Mouse (Mus musculus) cerebellum, adult 2 months (tissue): ENCODE results near the gene Adat2. TPM values are rescaled to one million over a fixed set of nuclear protein-coding genes. Genes with fewer than 3 reads are reported as not detected.
A peak's percentile ranks its signal among the peaks of the same experiment; 100 is the strongest.

Experiments used
- DNase-seq, 2 experiments: peaks; one replicate each; pipeline ENCODE4 v3.0.0; 2021
- H3K27ac ChIP-seq: fragments of 200-500 bp; 2 replicates; pipeline ENCODE4 v1.5.1; 2012; ENCODE audit warnings: low read length, control low read depth, inconsistent platforms; ENCODE audit not compliant: insufficient read depth
- H3K27me3 ChIP-seq: fragments of 200-500 bp; 2 replicates; pipeline ENCODE4 v1.6.1; 2012; ENCODE audit warnings: inconsistent platforms, mild to moderate bottlenecking, low read length, moderate library complexity; ENCODE audit not compliant: control insufficient read depth, insufficient read depth
- H3K4me1 ChIP-seq: fragments of 200-500 bp; 2 replicates; pipeline ENCODE4 v1.6.1; 2011; ENCODE audit warnings: low read length; ENCODE audit not compliant: control insufficient read depth, insufficient read depth
- H3K4me3 ChIP-seq: fragments of 200-500 bp; replicated peaks from 2 replicates; pipeline ENCODE3; 2011; ENCODE audit warnings: mild to moderate bottlenecking, low read depth, low read length, control low read depth; ENCODE audit not compliant: insufficient read depth
- CTCF ChIP-seq: fragments of 200-500 bp; IDR thresholded peaks from 2 replicates; pipeline ENCODE4 v1.5.1; 2011; ENCODE audit warnings: low read depth, mild to moderate bottlenecking, control low read depth, low read length, moderate library complexity, borderline replicate concordance; ENCODE audit not compliant: insufficient read depth
- POLR2A ChIP-seq: fragments of 200-500 bp; IDR thresholded peaks from 2 replicates; pipeline ENCODE4 v1.6.1; 2011; ENCODE audit warnings: low read length, control low read depth, borderline replicate concordance; ENCODE audit not compliant: insufficient read depth
- WGBS: fragments of 180-500 bp; shearing (Covaris S2); methylation state at CpG from one replicate; pipeline ENCODE4 v1.1.7; 2018; 5-methylcytosine and 5-hydroxymethylcytosine counted together
- polyA plus RNA-seq: library from polyadenylated mRNA; depleted of rRNA; stranded (reverse); fragments of >200 nt; gene quantifications from 2 replicates; pipeline ENCODE4 v1.2.3, GENCODE M21; 2012

Gene Adat2
- polyA plus RNA-seq, 1 experiment, result 7.2 TPM

GRCm38 (mm10) chr10:13554316-13554715, 1.6 kb downstream of the Adat2 start:
- no peak for DNase-seq
- Histone ChIP-seq H3K4me1 (no peaks in the 10 kb centered on the region; the same call in 1 of the 2 replicates), H3K27me3 (no peaks in the 10 kb centered on the region), H3K4me3 (no peak overlapping the region), H3K27ac (no peak overlapping the region)
- no peak for TF ChIP-seq CTCF
- no peak for TF ChIP-seq POLR2A
- WGBS, result 89% methylated on average over 1 of the region's 1 CpGs

- DNase-seq, result no peak
- H3K27me3 ChIP-seq, result no peaks in the 10 kb centered on the region
- 89% methylated on average over 13 of the region's 13 CpGs for WGBS
- H3K4me3 ChIP-seq, result no peak overlapping the region
- no peak overlapping the region for H3K27ac ChIP-seq
- no peak for TF ChIP-seq CTCF
- TF ChIP-seq POLR2A, result no peak
- no peaks in the 10 kb centered on the region for H3K4me1 ChIP-seq
Measured at GRCm38 (mm10) chr10:13560014-13560674, 7.5 kb downstream of the Adat2 start.

GRCm38 (mm10) chr10:13564364-13565079, 11.8 kb downstream of the Adat2 start:
- Histone ChIP-seq H3K4me3 (peak overlapping the region; percentile 45), H3K27me3 (no peaks in the 10 kb centered on the region), H3K27ac (no peak overlapping the region), H3K4me1 (no peaks in the 10 kb centered on the region)
- DNase-seq, result peak; percentile 63 to 80
- peak; percentile 96 for TF ChIP-seq CTCF
- TF ChIP-seq POLR2A, result no peak
- WGBS, result 25% methylated on average over 24 of the region's 24 CpGs

- DNase-seq, result no peak
- 55% methylated on average over 8 of the region's 8 CpGs for WGBS
- no peaks in the 10 kb centered on the region for H3K27me3 ChIP-seq
- H3K4me1 ChIP-seq, result no peaks in the 10 kb centered on the region
- no peak for TF ChIP-seq POLR2A
- no peak for TF ChIP-seq CTCF
- no peak overlapping the region for H3K4me3 ChIP-seq
- H3K27ac ChIP-seq, result no peak overlapping the region
Measured at GRCm38 (mm10) chr10:13565080-13565448, 12.4 kb downstream of the Adat2 start.

- no peak for DNase-seq
- 84% methylated on average over 13 of the region's 13 CpGs for WGBS
- Histone ChIP-seq H3K27me3 (no peaks in the 10 kb centered on the region), H3K4me1 (no peaks in the 10 kb centered on the region), H3K27ac (no peak overlapping the region), H3K4me3 (no peak overlapping the region)
- no peak for TF ChIP-seq CTCF
- no peak for TF ChIP-seq POLR2A
Measured at GRCm38 (mm10) chr10:13566393-13566792, 13.7 kb downstream of the Adat2 start.

GRCm38 (mm10) chr10:13569818-13570217, 17.1 kb downstream of the Adat2 start:
- H3K4me1 ChIP-seq, result no peaks in the 10 kb centered on the region
- TF ChIP-seq CTCF, result no peak
- no peak for TF ChIP-seq POLR2A
- DNase-seq, result no peak
- H3K27me3 ChIP-seq, result no peaks in the 10 kb centered on the region
- no peak overlapping the region for H3K27ac ChIP-seq
- no peak overlapping the region for H3K4me3 ChIP-seq
- WGBS, result 44% methylated on average over 7 of the region's 7 CpGs

- Histone ChIP-seq H3K27ac (no peak overlapping the region), H3K4me1 (no peaks in the 10 kb centered on the region), H3K4me3 (no peak overlapping the region), H3K27me3 (no peaks in the 10 kb centered on the region)
- WGBS, result 46% methylated on average over 9 of the region's 9 CpGs
- no peak for TF ChIP-seq CTCF
- no peak for TF ChIP-seq POLR2A
- no peak for DNase-seq
Measured at GRCm38 (mm10) chr10:13570697-13571538, 18.2 kb downstream of the Adat2 start.
